Mouse (Mus musculus) cerebellum, postnatal 4 days (tissue): ENCODE results near the gene Gas2l1.
A peak's percentile ranks its signal among the peaks of the same experiment; 100 is the strongest.

Experiments
- DNase-seq, 2 experiments: peaks; one replicate each; pipeline ENCODE4 v3.0.0; 2022; ENCODE audit warnings: low spot score in 2 of 2, mixed read lengths in 1 of 2

Gene Gas2l1

DNA sequence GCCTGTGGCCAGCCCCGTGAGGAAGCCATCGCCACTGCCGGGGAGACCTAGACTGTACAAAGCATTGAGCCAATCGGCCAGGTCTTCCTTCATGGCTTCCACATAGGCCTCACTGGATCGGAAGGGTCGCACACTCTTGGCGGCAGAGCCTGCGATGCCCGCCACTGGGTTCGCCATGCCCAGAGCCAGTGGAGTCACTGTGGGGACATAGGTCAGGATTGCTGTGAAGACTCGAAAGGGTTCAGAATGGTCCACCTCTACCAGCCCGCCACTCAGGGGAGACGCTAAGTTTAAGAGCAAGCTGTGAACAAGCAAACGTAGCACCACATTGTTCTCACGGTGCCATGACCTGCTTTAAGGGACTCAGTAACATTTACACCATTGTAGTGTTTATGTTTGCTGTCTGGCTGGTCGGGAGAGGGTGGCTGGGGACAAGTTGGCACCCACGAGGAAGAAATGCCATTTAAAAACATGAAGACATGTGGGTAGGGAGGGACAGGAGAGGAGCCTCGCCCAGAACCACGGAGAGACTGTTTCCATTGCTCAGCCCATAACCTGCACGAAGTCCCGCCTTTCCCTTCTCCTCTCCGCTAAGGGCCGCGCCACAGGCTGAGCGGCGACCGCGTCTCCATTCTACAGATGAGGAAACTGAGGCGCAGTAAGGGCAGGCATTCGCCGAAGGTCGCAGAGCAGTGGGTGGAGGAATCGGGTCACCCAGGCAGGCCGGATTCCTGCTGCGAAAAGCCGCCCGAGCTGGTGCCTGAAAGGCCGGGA is 658 bp downstream of the Gas2l1 start:
- DNase-seq: no peak

- no peak for DNase-seq
These were observed 1.4 kb downstream of the Gas2l1 start for GRCm38 (mm10) chr11:5063561-5064281.

GRCm38 (mm10) chr11:5062860-5063505 is 2.1 kb downstream of the Gas2l1 start:
- DNase-seq: no peak

GRCm38 (mm10) chr11:5062326-5062725 is 2.8 kb downstream of the Gas2l1 start:
- DNase-seq: no peak

- peak in 1 of 2 experiments; percentile 73 for DNase-seq
These were observed 3.6 kb downstream of the Gas2l1 start for GRCm38 (mm10) chr11:5061413-5062139.

GRCm38 (mm10) chr11:5060756-5061412 is 4.2 kb downstream of the Gas2l1 start:
- no peak for DNase-seq

- peak in 1 of 2 experiments; percentile 61 for DNase-seq
These were observed 5.4 kb downstream of the Gas2l1 start for GRCm38 (mm10) chr11:5059704-5060156.

DNA sequence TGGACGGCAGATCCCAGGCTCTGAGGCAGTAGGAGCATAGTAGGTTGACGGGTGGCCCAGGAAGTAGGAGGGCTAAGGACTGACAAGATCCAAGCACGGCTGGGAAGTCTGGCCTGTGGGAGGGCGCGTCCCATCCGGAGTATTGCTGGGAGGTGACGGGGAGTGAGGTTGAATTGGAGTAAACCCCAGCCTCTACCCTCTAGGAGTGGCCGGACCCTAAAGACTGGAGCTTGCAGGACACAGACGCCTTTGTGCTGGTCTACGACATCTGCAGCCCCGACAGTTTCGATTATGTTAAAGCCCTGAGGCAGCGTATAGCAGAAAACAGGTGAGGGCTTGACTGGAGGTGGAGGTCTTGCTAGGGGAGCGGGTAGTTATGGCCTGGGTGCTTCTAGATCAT is 5.9 kb downstream of the Gas2l1 start:
- no peak for DNase-seq

- DNase-seq: no peak
These were observed 6.3 kb downstream of the Gas2l1 start for GRCm38 (mm10) chr11:5058783-5059182.

GRCm38 (mm10) chr11:5057856-5058641 is 7.1 kb downstream of the Gas2l1 start, which contains the start of gene Rasl10a:
Gene Rasl10a, plus strand, starts transcription at chr11:5058128.
- DNase-seq: no peak

- no peak for DNase-seq
These were observed 7.6 kb downstream of the Gas2l1 start for GRCm38 (mm10) chr11:5057541-5057855.

DNA sequence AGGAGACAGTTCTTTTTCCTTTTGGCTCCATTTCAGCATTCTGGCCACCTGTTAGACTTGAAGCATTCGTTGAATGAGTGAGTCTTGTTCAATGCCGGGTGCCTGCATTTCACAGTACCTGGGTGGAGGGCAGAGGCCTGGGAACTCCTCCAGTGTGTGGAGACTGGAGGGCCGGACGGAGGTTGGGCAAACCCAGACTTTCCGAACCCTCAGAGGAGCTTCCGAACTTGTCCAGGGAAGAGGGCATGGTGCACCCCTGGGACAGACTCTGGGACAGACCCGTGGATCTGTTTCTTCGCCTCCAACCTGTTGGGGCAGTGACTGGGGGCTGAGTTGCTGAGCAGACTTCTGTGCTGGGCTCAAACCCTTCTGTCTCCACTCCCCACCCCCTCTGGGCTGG is 8.1 kb downstream of the Gas2l1 start:
- DNase-seq: no peak

GRCm38 (mm10) chr11:5055945-5056938 is 8.9 kb downstream of the Gas2l1 start:
- no peak for DNase-seq

DNA sequence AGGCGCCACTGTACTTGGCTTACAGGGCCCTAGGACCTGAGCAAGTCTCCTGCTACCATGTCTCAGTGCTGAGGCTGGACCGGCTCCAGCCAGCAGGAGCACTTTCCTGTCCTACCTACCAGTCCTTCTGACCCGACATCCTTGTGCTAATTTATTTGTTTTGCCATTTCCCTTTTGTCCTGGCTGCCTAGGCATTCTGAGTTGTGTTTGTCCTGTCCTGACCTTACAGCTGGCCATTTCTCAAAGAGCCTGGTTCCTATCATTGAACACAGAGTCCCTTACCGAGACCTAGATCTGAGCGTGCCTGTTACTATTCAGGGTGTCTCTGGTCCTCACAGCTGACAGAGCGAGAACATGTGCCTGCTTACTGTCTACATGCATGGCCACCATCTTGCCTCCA is 10.3 kb downstream of the Gas2l1 start:
- DNase-seq: no peak

DNA sequence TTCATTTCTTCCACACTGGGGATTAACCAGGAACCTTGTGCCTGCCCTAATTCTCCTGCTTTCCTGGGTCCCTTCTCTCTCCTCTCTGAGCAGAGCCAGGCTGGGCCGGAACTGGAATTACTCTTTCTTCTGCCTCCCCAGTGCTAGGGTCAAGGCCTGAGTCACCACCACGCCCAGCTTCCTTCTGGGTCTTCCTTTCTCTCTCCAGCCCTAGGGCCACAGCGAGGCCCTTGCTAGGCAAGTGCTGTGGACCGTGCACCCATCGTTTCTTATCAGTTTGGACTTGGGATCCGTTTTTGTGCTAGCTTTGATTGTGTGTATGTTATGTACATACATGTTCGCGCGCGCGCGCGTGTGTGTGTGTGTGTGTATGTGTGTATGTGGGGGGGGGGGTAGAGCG is 11.0 kb downstream of the Gas2l1 start:
- DNase-seq: no peak

DNA sequence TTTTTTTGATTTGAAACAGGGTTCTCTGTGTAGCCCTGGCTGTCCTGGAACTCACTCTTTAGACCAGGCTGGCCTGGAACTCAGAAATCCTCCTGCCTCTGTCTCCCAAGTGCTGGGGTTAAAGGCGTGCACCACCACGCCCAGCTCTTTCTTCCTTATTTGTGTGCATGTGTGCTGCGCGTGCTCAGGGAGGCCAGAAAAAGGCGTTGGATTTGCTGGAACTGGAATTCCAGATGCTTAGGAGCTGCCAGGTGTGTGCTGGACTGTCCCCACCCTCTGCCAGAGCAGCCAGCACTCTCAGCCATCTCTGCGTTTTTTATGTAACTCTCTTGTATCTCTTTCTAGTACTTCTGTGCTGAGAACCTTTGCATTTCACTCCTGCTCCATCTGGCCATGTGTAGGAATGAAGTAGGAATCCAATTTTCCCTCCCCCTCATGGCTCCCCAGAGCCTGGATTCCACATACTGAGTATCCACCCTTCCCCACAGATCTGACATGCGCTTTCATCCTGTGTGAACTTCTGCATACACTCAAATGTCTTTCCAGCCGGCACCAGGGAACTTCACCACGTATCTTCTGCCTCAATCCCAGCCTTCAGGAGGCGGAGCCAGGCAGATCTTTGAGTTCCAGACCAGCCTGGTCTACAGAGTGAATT is 12.8 kb downstream of the Gas2l1 start:
- DNase-seq: no peak

DNA sequence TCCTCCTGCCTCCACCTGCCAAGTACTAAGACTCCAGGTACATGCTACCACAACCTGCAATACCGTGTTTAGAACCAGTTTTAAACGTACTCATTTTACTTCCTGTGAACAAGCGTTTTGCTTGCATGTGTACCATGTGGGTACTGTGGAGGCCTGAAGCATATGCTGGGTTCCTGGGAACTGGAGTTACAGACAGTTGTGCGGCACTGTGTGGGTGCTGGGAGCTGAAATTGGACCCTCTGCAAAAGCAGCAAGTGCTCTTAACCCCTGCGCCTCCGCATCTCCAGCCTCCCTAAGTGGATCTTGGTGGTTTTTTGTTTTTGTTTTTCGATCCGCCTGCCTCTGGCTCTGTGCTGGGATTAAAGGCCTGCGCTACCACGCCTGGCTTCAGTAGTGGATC is 13.5 kb downstream of the Gas2l1 start:
- DNase-seq: no peak

DNA sequence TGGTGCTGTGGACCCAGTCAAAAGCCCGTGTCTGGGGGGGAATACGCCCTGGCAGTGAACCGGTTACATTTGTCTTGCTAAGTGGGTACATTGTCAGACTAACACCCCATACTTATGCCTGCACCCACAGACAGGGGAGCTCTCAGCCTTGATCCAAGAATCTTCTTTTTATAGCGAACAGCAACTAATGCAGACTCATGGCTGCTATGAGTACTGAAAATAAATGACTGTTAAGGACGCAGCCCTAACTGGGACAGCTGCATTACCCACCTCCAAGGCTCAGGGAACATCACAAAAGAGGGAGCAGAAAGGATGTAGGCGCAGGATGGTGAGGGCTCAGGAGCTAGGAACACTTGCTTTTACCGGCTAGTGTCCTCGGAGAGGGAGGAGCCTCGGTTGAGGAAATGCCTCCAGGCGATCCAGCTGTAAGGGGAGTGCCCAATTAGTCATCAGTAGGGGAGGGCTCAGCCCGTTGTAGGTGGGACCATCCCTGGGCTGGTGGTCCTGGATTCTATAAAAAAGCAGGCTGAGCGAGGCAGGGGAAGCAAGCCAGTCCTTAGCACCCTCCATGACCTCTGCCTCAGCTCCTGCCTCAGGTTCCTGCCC is 18.7 kb downstream of the Gas2l1 start:
- DNase-seq: no peak
